In genomic region chr17:26645411-26645854, GRCm38 (mm10) we compare ENCODE assay signal across 17 mouse cellular contexts. TPM values are rescaled to one million over a fixed set of nuclear protein-coding genes. Genes with fewer than 3 reads are reported as not detected.
DNase-seq lines count a peak whose midpoint lies in the region; ATAC-seq lines count a peak whose summit lies in the region.
"Had no signal": no experiment of that assay in that cellular context is flagged by ENCODE, and none has a peak within 500 bp of the region (broad histone marks: within the 10 kb centered on the region; RNA-seq: fewer than 3 reads in every experiment).

No protein-coding gene starts in this region.

- DNase-seq in heart, adult 11 months, result no peak
- peak; percentile 25 for DNase-seq in c-Kit-positive CD71-positive TER-119-negative erythroid progenitor cells, embryonic 14.5 days (ENCODE audit: low read depth)
- DNase-seq: adrenal gland, adult 8-10 months; cerebellum, adult 11-12 months; cerebellum, postnatal 25 days; kidney, adult 9 months; kidney, postnatal 36 days; layer of hippocampus, adult 9-11 months; lung, postnatal 14 days; thymus, postnatal 4 days had no signal

- no peaks in the 10 kb centered on the region for H3K27me3 ChIP-seq in forebrain, embryonic 13.5 days
- H3K27me3 ChIP-seq in forebrain, embryonic 16.5 days (replicated peaks; ENCODE audit: control insufficient read depth, insufficient read depth, low read length), result no peaks in the 10 kb centered on the region
- H3K27me3 ChIP-seq in heart, embryonic 14.5 days (ENCODE audit: control insufficient read depth, insufficient read depth, low read length), result no peaks in the 10 kb centered on the region
- H3K27me3 ChIP-seq in midbrain, embryonic 12.5 days, result no peaks in the 10 kb centered on the region
- H3K27me3 ChIP-seq in intestine, embryonic 15.5 days (replicated peaks), result no peaks in the 10 kb centered on the region
- H3K27me3 ChIP-seq: limb, embryonic 15.5 days; neural tube, embryonic 12.5 days had no signal

- H3K4me3 ChIP-seq in forebrain, embryonic 13.5 days, result no peak overlapping the region
- H3K4me3 ChIP-seq in forebrain, embryonic 16.5 days (replicated peaks; ENCODE audit: low read length), result no peak overlapping the region
- no peak overlapping the region for H3K4me3 ChIP-seq in heart, embryonic 14.5 days (ENCODE audit: control insufficient read depth in 1 of 2, insufficient read depth in 1 of 2, low read depth in 1 of 2, low read length in 2 of 2)
- H3K4me3 ChIP-seq in midbrain, embryonic 12.5 days, result no peak overlapping the region
- H3K4me3 ChIP-seq in intestine, embryonic 15.5 days (replicated peaks), result no peak overlapping the region
- H3K4me3 ChIP-seq: limb, embryonic 15.5 days; neural tube, embryonic 12.5 days had no signal

- 91% methylated on average over 8 of the region's 8 CpGs for WGBS in forebrain, embryonic 13.5 days
- WGBS in forebrain, embryonic 16.5 days, result 91% methylated on average over 8 of the region's 8 CpGs
- WGBS in heart, embryonic 14.5 days, result 39% methylated on average over 8 of the region's 8 CpGs
- WGBS in midbrain, embryonic 12.5 days, result 86% methylated on average over 8 of the region's 8 CpGs
- WGBS in intestine, embryonic 15.5 days, result 85% methylated on average over 8 of the region's 8 CpGs

- peaks cover 18% of the 10 kb centered on the region for H3K4me1 ChIP-seq in forebrain, embryonic 13.5 days
- H3K4me1 ChIP-seq in forebrain, embryonic 16.5 days (replicated peaks; ENCODE audit: control insufficient read depth, insufficient read depth, low read length), result peaks cover 10% of the 10 kb centered on the region
- peaks cover 34 to 41% of the 10 kb centered on the region in 2 experiments for H3K4me1 ChIP-seq in heart, embryonic 14.5 days (ENCODE audit: control insufficient read depth in 2 of 2, insufficient read depth in 2 of 2, low read length in 2 of 2)
- peaks cover 16% of the 10 kb centered on the region for H3K4me1 ChIP-seq in midbrain, embryonic 12.5 days
- H3K4me1 ChIP-seq in intestine, embryonic 15.5 days (replicated peaks), result no peaks in the 10 kb centered on the region

- no peak for ATAC-seq in forebrain, embryonic 13.5 days
- ATAC-seq in forebrain, embryonic 16.5 days, result no peak
- no peak for ATAC-seq in heart, embryonic 14.5 days (ENCODE audit: insufficient number of reproducible peaks, insufficient read depth, low FRiP score, low read depth)
- no peak for ATAC-seq in midbrain, embryonic 12.5 days (ENCODE audit: low FRiP score, low read depth)
- no peak for ATAC-seq in intestine, embryonic 15.5 days

- no peaks in the 10 kb centered on the region for H3K9me3 ChIP-seq in forebrain, embryonic 13.5 days (replicated peaks)
- H3K9me3 ChIP-seq in forebrain, embryonic 16.5 days (ENCODE audit: control insufficient read depth, low read length), result no peaks in the 10 kb centered on the region
- H3K9me3 ChIP-seq in heart, embryonic 14.5 days (ENCODE audit: control insufficient read depth, low read length), result no peaks in the 10 kb centered on the region
- H3K9me3 ChIP-seq in midbrain, embryonic 12.5 days, result no peaks in the 10 kb centered on the region
- no peaks in the 10 kb centered on the region for H3K9me3 ChIP-seq in intestine, embryonic 15.5 days
- H3K9me3 ChIP-seq: limb, embryonic 15.5 days; neural tube, embryonic 12.5 days had no signal

- H3K27ac ChIP-seq in forebrain, embryonic 13.5 days, result peak overlapping the region; percentile 75; the same call in 1 of the 2 replicates
- H3K27ac ChIP-seq in forebrain, embryonic 16.5 days (ENCODE audit: low read length), result no peak overlapping the region
- H3K27ac ChIP-seq in heart, embryonic 14.5 days (replicated peaks in 1 of 2; ENCODE audit: control insufficient read depth in 1 of 2, insufficient read depth in 1 of 2, low read depth in 2 of 2, low read length in 2 of 2), result peak overlapping the region; percentile 25 to 31; a peak in 3 of 4 replicates
- H3K27ac ChIP-seq in midbrain, embryonic 12.5 days (replicated peaks), result peak overlapping the region; percentile 68
- H3K27ac ChIP-seq in intestine, embryonic 15.5 days, result no peak overlapping the region
- H3K27ac ChIP-seq: limb, embryonic 15.5 days; neural tube, embryonic 12.5 days had no signal

- no peak overlapping the region for H3K4me2 ChIP-seq in forebrain, embryonic 13.5 days
- H3K4me2 ChIP-seq in forebrain, embryonic 16.5 days (ENCODE audit: low read length), result no peak overlapping the region
- H3K4me2 ChIP-seq in heart, embryonic 14.5 days (ENCODE audit: low read length), result no peak overlapping the region
- H3K4me2 ChIP-seq in midbrain, embryonic 12.5 days (replicated peaks), result no peak overlapping the region
- no peak overlapping the region for H3K4me2 ChIP-seq in intestine, embryonic 15.5 days (replicated peaks)
- H3K4me2 ChIP-seq: limb, embryonic 15.5 days; neural tube, embryonic 12.5 days had no signal

- peaks cover 95% of the 10 kb centered on the region for H3K36me3 ChIP-seq in forebrain, embryonic 13.5 days (ENCODE audit: poor library complexity, severe bottlenecking)
- H3K36me3 ChIP-seq in forebrain, embryonic 16.5 days (ENCODE audit: control insufficient read depth, insufficient read depth), result peaks cover 40% of the 10 kb centered on the region
- peaks cover 85% of the 10 kb centered on the region for H3K36me3 ChIP-seq in heart, embryonic 14.5 days (ENCODE audit: control insufficient read depth, insufficient read depth, low read length)
- peaks cover 82% of the 10 kb centered on the region for H3K36me3 ChIP-seq in midbrain, embryonic 12.5 days
- peaks cover 39% of the 10 kb centered on the region for H3K36me3 ChIP-seq in intestine, embryonic 15.5 days

- H3K9ac ChIP-seq in forebrain, embryonic 13.5 days, result no peak overlapping the region
- H3K9ac ChIP-seq in forebrain, embryonic 16.5 days (replicated peaks; ENCODE audit: low read depth, low read length), result no peak overlapping the region
- H3K9ac ChIP-seq in heart, embryonic 14.5 days (ENCODE audit: low read length), result peak overlapping the region; percentile 21; the same call in 1 of the 2 replicates
- H3K9ac ChIP-seq in midbrain, embryonic 12.5 days (replicated peaks), result no peak overlapping the region
- H3K9ac ChIP-seq in intestine, embryonic 15.5 days, result no peak overlapping the region
- H3K9ac ChIP-seq: limb, embryonic 15.5 days; neural tube, embryonic 12.5 days had no signal

RNA-seq across cellular contexts. Expression of gene Atp6v0e, which starts 17.6 kb away (rescaled TPM):
- 139 and 144 TPM in 2 replicates for polyA plus RNA-seq in forebrain, embryonic 13.5 days (2015; fragmentation: Nextera tagmentation; extraction: Ambion mirVana)
- 129 and 146 TPM in 2 replicates for polyA plus RNA-seq in forebrain, embryonic 16.5 days (2015; fragmentation: Nextera tagmentation; extraction: Ambion mirVana)
- 227 and 228 TPM in 2 replicates for polyA plus RNA-seq in heart, embryonic 14.5 days (2014; fragmentation: Nextera tagmentation; extraction: Ambion mirVana)
- 88.3 and 92.2 TPM in 2 replicates for polyA plus RNA-seq in midbrain, embryonic 12.5 days (2016; fragmentation: Nextera tagmentation; extraction: Ambion mirVana)
- 259 and 286 TPM in 2 replicates for polyA plus RNA-seq in intestine, embryonic 15.5 days (2015; fragmentation: Nextera tagmentation; extraction: Ambion mirVana)

Comparison
In these comparisons a context has a peak if more than half of its experiments do, and no peak if none do; other contexts are left out.
1. H3K27ac ChIP-seq: peak in forebrain, embryonic 13.5 days (single experiment), heart, embryonic 14.5 days (2 of 2) and midbrain, embryonic 12.5 days (single experiment); none in forebrain, embryonic 16.5 days (single experiment) and intestine, embryonic 15.5 days (single experiment).